Mouse (Mus musculus) heart, postnatal 10 days (tissue): ENCODE results near the gene Plce1. TPM values are rescaled to one million over a fixed set of nuclear protein-coding genes. Genes with fewer than 3 reads are reported as not detected.

Source experiments
- DNase-seq, 2 experiments: peaks; one replicate each; pipeline ENCODE4 v3.0.0; 2021
- intact Hi-C: fragments of 180-260 bp; cut with DNase I; formaldehyde crosslinking; loops from one replicate; pipeline ENCODE4 v1.15.1; 2025
- total RNA-seq, 2 experiments: library from RNA; stranded (reverse); gene quantifications; 2 replicates each; pipeline ENCODE4 v1.2.3; 2021

Gene Plce1
- 10 to 100 TPM; 30.4 to 35.3 TPM for total RNA-seq

- intact Hi-C loops: loop anchor here (5.0 kb wide), 1 partner anchor 51 kb away; no protein-coding TSS in a partner anchor
- DNase-seq: peak; percentile 63 to 68
Measured at GRCm38 (mm10) chr19:38480731-38481621, at the start of gene Plce1. Gene Plce1 (plus strand): TSS chr19:38481109.

- no peak for DNase-seq
- intact Hi-C loops: no loop called here
Measured at GRCm38 (mm10) chr19:38431326-38431725, 49.6 kb upstream of the Plce1 start.

- intact Hi-C loops: no loop called here
- no peak for DNase-seq
Measured at GRCm38 (mm10) chr19:38432021-38432420, 48.9 kb upstream of the Plce1 start.

GRCm38 (mm10) chr19:38433381-38433780, 47.5 kb upstream of the Plce1 start:
- intact Hi-C loops: no loop called here
- DNase-seq: peak in 1 of 2 experiments; percentile 9

- DNase-seq: peak; percentile 20 to 21
- intact Hi-C loops: loop anchor here (5.0 kb wide), 1 partner anchor 37 kb away; no protein-coding TSS in a partner anchor
Measured at GRCm38 (mm10) chr19:38435221-38435620, 45.7 kb upstream of the Plce1 start.

- DNase-seq: no peak
- intact Hi-C loops: no loop called here
Measured at GRCm38 (mm10) chr19:38441860-38442259, 39.0 kb upstream of the Plce1 start.

- intact Hi-C loops: no loop called here
- DNase-seq: no peak
Measured at GRCm38 (mm10) chr19:38445758-38446157, 35.2 kb upstream of the Plce1 start.

GRCm38 (mm10) chr19:38455228-38455627, 25.7 kb upstream of the Plce1 start:
- no peak for DNase-seq
- intact Hi-C loops: no loop called here

GRCm38 (mm10) chr19:38458996-38459395, 21.9 kb upstream of the Plce1 start:
- intact Hi-C loops: no loop called here

GRCm38 (mm10) chr19:38460696-38461095, 20.2 kb upstream of the Plce1 start:
- DNase-seq: no peak

More at GRCm38 (mm10) chr19:38458996-38459395, 21.9 kb upstream of the Plce1 start:
- no peak for DNase-seq

GRCm38 (mm10) chr19:38470257-38470893, 10.5 kb upstream of the Plce1 start:
- intact Hi-C loops: loop anchor here (5.0 kb wide), 1 partner anchor 33 kb away; no protein-coding TSS in a partner anchor
- no peak for DNase-seq

More at GRCm38 (mm10) chr19:38460696-38461095, 20.2 kb upstream of the Plce1 start:
- intact Hi-C loops: no loop called here

- intact Hi-C loops: no loop called here
- peak; percentile 21 to 23 for DNase-seq
Measured at GRCm38 (mm10) chr19:38475394-38475793, 5.5 kb upstream of the Plce1 start.

GRCm38 (mm10) chr19:38478286-38478685, 2.6 kb upstream of the Plce1 start:
- DNase-seq: no peak
- intact Hi-C loops: no loop called here

- DNase-seq: peak; percentile 69 to 70
- intact Hi-C loops: no loop called here
Measured at GRCm38 (mm10) chr19:38478948-38479347, 2.0 kb upstream of the Plce1 start.

- intact Hi-C loops: no loop called here
- no peak for DNase-seq
Measured at GRCm38 (mm10) chr19:38479473-38479872, 1.4 kb upstream of the Plce1 start.

- intact Hi-C loops: loop anchor here (5.0 kb wide), 1 partner anchor 52 kb away; no protein-coding TSS in a partner anchor
- no peak for DNase-seq
Measured at GRCm38 (mm10) chr19:38480156-38480720, 671 bp upstream of the Plce1 start.

- intact Hi-C loops: loop anchor here (5.0 kb wide), 1 partner anchor 50 kb away; no protein-coding TSS in a partner anchor
- no peak for DNase-seq
Measured at GRCm38 (mm10) chr19:38481906-38482305, 997 bp downstream of the Plce1 start.

GRCm38 (mm10) chr19:38482406-38483181, 1.7 kb downstream of the Plce1 start:
- intact Hi-C loops: loop anchor here (5.0 kb wide), 1 partner anchor 50 kb away; no protein-coding TSS in a partner anchor

GRCm38 (mm10) chr19:38485779-38486555, 5.1 kb downstream of the Plce1 start:
- DNase-seq: no peak
- intact Hi-C loops: no loop called here

More at GRCm38 (mm10) chr19:38482406-38483181, 1.7 kb downstream of the Plce1 start:
- no peak for DNase-seq
